Mouse (Mus musculus): ENCODE measurements around the gene Hscb.

The Hscb gene

DNA sequence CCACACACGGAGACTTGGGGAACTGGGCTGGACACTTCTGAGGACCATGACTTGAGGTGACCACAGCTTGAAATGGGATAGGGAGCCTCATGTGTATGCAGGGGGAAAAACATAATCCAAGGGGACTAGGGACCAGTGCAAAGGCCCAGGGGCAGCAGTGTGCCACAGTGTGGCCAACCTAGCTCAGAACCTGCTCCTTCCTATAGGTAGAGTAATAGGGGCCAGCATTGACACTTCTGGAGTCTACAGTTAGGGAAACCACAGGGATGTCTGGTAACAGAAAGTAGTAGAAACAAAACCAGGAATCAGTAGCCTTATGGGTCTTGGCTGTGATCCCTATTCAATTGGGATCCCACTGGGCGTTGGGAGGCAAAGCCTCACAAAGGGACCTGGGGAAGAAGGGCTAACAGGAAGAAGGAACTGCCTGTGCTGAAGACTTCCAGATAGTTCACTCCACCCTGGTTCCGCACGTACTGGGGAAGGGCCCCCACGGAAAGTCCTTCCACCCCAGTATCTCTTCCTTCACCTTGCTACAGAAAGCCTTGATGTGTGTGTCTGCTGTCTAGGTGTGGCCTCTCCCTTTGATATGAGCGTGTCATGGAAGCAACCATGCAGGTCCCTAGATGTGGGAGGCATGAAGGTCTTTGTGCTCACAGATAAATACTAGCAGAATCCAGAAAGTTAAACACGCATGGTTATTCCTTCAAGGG is 57.9 kb downstream of the Hscb start:
- DNase-seq (ENCODE audit: low read depth), result no peak

GRCm38 (mm10) chr5:110780761-110781528 is 58.6 kb downstream of the Hscb start:
- no peak for DNase-seq (ENCODE audit: low read depth)

DNA sequence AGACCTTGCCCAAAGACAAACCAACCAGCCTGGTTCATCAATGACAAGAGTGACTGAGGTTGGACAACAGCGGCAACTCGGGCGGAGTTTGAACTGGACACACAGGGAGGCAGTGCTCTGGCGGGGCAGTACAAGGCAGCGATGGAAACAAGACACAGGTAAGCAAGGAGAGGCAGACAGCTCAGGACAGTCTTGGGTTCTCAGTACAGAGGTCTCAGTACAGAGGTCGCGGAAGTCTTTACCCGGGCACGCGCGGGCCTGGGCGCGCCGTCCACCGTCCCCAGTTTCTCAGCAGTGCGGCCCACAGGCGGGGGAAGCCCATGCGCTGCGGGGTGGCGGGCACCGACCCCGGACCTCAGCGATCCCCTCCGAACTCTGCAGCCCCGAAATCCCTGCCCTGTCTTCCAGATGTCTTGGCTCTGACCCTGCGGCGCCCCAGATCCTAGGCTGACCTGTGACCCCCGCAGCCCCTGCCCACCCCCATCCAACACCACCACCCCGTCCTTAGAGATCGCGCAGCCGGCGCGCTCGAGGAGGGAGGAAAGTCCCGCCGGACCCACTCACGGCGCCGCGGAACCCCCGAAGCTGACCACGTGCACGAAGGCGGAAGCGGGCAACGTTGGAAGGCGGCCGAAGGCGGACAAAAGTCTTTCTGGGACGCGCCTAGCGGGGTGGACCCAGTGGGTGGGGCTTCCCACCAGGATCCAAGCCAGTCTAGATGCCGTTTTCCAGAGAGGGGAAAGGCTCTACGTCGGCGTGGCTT is 59.4 kb downstream of the Hscb start, which contains the start of gene Pus1:
TSS of gene Pus1 (minus strand) at position 662 of the 763 bp plus-strand sequence.
- peak; percentile 81 for DNase-seq (ENCODE audit: low read depth)

GRCm38 (mm10) chr5:110779276-110779997 is 60.1 kb downstream of the Hscb start:
- DNase-seq (ENCODE audit: low read depth), result no peak

All from c-Kit-positive CD71-negative TER-119-negative erythroid progenitor cells, embryonic 14.5 days (primary cell).